Mouse (Mus musculus): ENCODE results near the gene Fam20b.
A peak's percentile ranks its signal among the peaks of the same experiment; 100 is the strongest.

Fam20b gene

DNA sequence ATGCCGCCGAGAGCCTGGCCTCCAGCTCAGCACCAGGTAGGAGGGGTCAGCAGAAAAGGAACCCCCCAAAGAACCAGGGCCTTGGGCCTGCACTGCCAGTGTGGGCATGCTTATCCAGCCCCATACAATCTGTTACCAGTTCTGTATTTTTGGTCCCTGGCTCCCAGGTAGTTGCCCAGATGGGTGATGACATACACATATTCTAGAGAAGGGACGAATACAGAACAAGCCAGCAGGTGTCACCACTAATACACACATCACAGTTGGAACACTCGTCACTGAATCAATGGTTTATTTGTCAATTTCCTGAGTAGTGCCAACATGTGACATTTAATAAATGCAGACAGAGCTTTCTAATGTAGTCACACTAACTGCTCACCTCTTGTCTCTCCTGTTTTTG lies 78.3 kb downstream of the Fam20b start:
- peak; percentile 54 for DNase-seq (ENCODE audit: low read depth, low spot score)

DNA sequence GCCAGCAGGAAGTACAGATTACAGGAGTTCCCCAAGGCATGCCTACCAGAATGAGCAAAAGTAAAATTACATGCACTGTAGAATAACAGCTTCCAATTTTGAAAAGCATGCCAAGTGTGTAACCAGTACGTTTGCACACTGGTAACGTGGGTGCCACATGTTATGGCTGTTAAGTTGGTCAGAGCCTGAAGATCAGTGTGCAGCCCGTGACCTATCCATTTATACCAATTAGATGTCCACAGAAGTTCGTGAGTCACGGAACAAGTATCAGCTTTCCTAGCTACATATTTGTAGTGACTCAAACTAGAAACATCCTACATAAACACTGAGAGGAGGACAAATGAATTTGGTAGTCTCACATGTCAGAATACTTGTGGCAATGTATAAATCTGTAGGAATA lies 79.4 kb downstream of the Fam20b start:
- no peak for DNase-seq (ENCODE audit: low read depth, low spot score)

DNA sequence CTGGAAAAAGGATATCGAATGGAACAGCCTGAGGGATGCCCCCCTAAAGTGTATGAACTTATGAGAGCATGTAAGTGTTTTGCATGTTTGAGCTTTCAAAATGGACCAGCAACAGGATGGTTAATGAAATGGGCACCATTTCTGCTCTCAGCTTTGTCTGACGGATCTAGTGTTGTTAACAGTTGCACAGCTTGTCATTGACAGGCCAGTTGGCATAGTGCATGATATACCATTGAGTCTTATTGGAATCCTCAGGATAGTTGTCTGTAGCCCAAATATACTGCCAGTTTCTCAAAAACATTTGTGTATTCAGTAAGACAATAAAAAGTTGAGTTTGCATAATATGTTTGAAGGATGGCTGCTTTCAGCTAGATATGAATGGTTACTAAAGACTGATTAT lies 83.7 kb downstream of the Fam20b start:
- DNase-seq (ENCODE audit: low read depth, low spot score) = no peak

DNA sequence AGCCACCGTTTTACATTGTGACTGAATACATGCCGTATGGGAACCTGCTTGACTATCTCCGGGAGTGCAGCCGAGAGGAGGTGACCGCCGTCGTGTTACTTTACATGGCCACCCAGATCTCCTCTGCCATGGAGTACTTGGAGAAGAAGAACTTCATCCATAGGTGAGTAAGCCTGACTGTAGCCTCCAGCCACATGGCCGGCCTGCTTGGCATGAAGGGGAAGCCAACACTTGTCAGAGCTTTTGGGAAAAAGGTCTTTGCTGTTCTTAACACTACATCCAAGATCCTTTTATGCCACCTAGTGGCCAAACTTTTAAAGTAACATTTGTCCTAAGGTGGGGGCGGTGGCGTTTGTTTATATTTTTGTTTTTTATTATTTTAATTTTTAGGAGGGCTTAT lies 85.8 kb downstream of the Fam20b start:
- peak; percentile 68 for DNase-seq (ENCODE audit: low read depth, low spot score)

DNA sequence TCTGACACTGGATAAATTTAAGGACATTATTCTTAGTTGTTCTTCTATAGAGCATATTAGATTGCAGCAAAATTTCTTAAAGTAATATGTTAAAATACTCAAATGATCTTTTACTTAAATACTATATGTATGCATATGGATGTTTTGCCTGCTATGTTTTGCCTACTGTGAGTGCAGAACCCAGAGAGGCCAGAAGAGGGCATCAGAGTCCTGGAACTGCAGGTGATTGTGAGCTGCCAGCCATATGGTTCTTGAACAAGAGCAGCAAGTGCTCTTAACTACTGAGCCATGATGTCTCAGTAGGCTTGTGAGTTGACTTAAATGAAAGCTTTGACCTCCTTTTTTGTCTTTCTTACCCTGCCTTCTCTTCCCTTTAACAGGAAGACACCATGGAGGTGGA lies 87.9 kb downstream of the Fam20b start:
- DNase-seq (ENCODE audit: low read depth, low spot score) = peak; percentile 49

DNA sequence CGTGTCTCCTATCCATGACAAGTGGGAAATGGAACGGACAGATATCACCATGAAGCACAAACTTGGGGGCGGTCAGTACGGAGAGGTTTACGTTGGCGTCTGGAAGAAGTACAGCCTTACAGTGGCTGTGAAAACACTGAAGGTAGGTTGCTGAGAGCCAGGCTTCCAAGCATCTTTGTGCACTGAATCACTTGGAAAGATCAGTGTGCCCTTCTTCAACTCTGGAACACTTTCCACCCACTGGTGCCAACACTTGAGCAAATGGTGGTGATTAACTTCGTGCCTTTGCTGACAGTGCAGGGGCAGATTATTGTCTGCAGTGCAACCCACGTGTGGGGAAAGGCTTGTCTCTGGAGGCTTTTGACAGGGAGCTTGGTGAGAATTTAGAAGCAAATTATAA lies 88.9 kb downstream of the Fam20b start:
- no peak for DNase-seq (ENCODE audit: low read depth, low spot score)

Measured in CD4-positive, CD25-positive, alpha-beta regulatory T cell, adult 2 months (primary cell).